Mouse (Mus musculus) layer of hippocampus, postnatal 14 days (tissue): ENCODE measurements around the gene Ifi27. TPM values are rescaled to one million over a fixed set of nuclear protein-coding genes. Genes with fewer than 3 reads are reported as not detected.
"Not testable (repeated sequence)": the region's sequence is repeated elsewhere in the genome, so short reads cannot be mapped to it uniquely, and the experiment has no call there.

ENCODE experiments used
- DNase-seq, 2 experiments: peaks; one replicate each; pipeline ENCODE4 v3.0.0; 2021 to 2022; ENCODE audit warnings: low spot score in 2 of 2, mixed read lengths in 1 of 2
- long read RNA-seq, 2 experiments: library from polyadenylated mRNA; stranded (forward); transcript quantifications; one replicate each; pipeline ENCODE4 v2.0.0; 2021
- total RNA-seq, 2 experiments: library from RNA; stranded (reverse); gene quantifications; 2 replicates each; pipeline ENCODE4 v1.2.3; 2021

The Ifi27 gene
- total RNA-seq = 10 to 100 TPM; 54.1 to 54.8 TPM
- long read RNA-seq, experiment 1, transcript Ifi27-205 (7 exons, 977 nt) = major isoform, 13 of 21 reads
- long read RNA-seq, experiment 1, partial matches to known transcripts = 0 of 21 reads
- long read RNA-seq, experiment 1, other reads (novel, unspliced or antisense) = 6 of 21 reads
- long read RNA-seq, experiment 2, transcript Ifi27-205 (7 exons, 977 nt) = major isoform, 21 of 32 reads
- long read RNA-seq, experiment 2, partial matches to known transcripts = 3 of 32 reads
- long read RNA-seq, experiment 2, other reads (novel, unspliced or antisense) = 5 of 32 reads

- DNase-seq = peak in 1 of 2 experiments; percentile 67
Measured at GRCm38 (mm10) chr12:103433986-103434731, at the start of gene Ifi27. Gene Ifi27 (plus strand): TSS chr12:103434211.

DNA sequence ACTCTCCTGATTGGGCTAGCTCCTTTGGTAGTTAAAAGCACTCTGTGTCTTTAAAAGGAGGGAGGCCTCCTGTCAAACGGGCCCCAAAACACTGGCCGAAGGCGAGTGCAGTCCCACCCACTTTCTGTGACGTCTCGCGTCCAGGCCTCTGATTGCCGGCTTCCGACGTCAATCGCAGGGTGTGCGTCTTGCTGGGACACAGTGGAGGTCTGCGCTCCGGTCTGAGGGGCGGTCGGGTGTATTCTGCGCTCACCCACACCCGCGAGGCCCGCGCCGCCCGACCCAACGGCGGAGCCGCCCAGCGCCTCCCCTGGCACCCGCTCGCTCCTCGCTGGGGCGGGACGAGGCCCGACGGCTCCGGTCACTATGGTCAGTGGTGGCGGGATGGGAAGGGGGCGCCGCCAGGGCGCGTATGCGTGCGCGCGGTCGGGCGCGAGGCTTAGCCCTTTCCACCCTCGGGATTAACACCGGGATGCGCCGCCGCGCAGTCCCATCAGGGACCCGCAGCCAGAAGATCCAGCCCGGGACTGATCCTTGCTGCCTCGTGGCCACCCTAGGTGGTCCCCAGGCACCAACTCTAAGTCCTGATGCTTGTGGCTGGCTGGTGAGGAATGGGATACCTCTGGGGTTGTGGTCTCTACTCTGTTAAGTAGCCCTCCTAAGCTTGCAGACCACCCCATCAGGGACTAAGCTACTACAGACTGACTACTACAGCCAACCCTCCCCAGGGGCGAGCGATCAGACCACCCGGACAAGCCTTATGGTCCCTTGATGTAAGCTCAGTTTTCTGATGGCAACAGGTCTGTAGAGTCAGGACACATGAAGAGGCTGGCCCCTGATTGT is 45.3 kb upstream of the Ifi27 start, which contains the start of gene Otub2:
Otub2 (plus strand) TSS at position 178 of the 843 bp plus-strand sequence.
- peak; percentile 96 to 98 for DNase-seq

DNA sequence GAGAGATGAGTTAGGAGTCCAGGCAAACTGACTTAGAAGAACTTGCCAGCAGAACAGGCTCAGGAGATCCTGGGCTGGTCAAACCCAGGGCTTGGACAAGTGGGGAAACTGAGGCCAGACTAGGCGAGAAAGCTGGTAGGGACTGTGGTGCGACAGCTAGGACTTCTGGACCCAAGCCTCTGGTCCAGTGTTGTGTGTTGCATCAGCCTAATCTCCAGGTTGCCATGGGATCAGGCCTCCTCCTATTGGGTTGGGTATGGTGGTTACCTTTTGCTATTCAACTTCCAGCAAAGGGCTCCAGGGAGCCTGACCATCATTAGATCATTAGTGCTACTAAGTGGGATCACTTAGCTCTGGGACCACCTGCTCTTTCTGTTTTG is 44.7 kb upstream of the Ifi27 start:
- no peak for DNase-seq

DNA sequence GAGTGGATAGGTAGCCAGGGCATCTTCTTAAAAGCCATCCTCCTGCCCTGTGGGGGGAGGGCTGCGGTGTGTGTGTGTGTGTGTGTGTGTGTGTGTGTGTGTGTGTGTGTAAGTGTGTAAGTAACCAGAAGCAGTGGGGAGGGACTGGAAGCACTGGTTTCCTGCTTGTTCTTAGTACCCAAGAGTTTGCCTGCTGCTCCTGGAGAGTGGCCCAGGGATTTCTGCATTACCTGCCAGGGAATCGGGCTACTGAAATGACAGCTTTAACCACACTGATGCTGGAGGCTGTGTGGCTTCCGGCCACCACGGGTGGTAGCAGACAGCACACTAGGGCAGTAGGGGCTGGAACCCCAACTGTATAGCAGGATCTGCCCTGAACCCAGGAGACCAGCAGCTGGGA is 44.0 kb upstream of the Ifi27 start:
- no peak for DNase-seq

DNA sequence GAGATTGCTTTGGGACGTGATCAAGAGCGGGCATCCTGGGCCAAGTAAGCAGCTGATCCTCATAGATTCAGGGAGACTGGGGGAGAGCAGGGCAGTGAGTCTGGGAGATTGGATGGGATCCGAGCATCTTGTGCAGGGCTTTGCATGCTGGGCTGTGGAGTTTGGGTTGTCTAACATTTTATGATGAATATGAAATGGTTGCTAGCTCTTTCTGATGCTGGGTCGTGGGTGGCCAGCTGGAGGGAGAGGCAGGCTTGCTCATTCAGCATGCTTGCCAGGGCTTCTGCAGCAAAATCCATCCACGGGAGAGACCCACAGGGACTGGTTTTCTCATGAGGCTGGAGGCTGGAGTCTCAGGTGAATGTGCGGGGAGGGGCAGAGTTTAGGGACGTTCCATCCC is 42.9 kb upstream of the Ifi27 start:
- peak; percentile 51 to 80 for DNase-seq

GRCm38 (mm10) chr12:103393528-103393927 is 40.5 kb upstream of the Ifi27 start:
- no peak for DNase-seq

GRCm38 (mm10) chr12:103395486-103396275 is 38.3 kb upstream of the Ifi27 start:
- no peak for DNase-seq

DNA sequence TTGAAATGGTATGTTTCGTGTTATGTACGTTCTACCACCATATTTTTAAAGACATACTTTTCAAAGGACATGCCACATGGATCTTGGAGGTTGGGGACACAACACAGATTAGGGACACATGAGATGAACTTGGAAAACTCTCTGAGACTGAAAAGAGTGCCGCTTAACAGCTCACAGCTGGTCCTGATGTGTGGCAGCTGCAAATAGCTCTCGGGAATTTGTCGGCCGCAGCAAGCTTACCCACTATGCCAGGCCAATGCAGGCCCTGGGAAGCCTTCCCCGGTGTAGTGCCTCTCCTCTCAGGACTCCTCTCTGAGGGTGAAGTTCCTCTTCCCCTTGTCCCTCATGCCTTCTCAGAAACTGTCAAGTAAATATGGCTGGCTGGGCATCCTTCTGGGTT is 37.3 kb upstream of the Ifi27 start:
- no peak for DNase-seq

- no peak for DNase-seq
Measured at GRCm38 (mm10) chr12:103404131-103404530, 29.9 kb upstream of the Ifi27 start.

GRCm38 (mm10) chr12:103407720-103408119 is 26.3 kb upstream of the Ifi27 start, which contains the start of gene 9330161L09Rik:
Gene 9330161L09Rik (minus strand): TSS chr12:103407820.
- DNase-seq = no peak

GRCm38 (mm10) chr12:103408144-103408543 is 25.9 kb upstream of the Ifi27 start:
- no peak for DNase-seq

DNA sequence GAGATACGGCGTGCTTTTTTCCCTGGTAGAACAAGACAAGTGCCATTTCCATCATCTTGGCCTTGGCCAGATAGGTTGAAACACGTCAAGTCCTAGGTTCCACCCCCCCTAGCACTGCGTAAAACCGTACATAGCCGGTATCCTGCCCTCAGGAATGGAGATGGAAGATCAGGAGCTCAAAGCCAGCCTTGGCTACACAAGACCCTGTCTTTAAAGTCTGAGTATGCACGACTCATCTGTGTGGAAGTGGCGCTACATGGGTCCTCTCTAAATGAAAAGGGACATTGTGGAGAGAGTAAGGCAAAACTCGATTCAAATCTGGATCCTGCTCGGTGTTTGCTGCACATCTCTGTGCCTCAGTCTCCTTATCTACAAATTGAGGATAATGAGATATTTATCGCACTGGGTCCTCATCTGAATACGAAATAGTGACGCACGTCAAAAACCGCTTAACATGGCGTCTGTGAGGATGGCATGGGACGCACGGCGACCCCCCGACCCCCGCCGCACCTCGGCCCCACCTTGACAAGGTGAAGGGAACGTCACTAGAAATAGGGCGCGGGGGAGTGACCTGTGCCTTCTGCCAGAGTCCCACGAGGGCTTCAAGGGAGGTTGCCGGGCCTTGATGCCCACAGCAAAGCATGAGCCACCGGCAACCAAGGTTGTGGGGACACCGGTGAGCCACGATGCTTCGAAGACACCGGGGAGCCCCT is 8.8 kb upstream of the Ifi27 start:
- no peak for DNase-seq

DNA sequence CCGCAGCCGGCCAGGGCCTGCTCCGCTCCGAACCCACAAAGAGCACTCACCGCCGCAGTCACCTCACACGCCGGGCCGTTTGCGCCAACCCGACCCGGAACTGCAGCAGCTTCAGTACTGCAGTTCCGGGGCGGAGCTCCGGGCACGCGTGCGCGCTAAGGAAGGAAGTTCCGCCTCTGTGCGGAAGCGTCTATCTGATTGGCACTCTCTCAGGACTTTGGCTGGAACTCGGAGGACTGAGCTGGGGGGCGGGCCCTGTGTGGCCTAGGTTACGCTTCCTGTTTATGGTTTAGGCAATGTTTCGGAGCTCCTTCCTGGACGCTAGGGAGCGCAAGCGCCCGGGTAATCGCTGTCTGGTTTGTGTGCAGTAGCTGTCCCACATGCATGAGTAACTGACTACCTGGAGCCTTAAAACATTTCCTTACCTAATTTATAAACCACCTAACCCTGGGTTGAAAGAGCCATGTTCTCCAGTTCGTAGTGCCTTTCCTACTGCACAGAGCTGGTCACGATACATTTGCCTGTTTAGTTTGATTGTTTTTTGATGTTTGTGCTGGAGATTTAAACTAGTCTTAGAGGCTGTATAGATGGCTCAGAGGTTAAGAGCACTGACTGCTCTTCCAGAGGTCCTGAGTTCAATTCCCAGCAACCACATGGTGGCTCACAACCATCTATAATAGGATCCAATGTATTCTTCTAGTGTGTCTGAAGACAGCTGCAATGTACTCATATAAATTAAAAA is 8.1 kb upstream of the Ifi27 start, which contains the start of gene Ddx24:
Ddx24 (minus strand) TSS at position 102 of the 742 bp plus-strand sequence.
- DNase-seq = peak; percentile 95 to 99

GRCm38 (mm10) chr12:103426710-103427109 is 7.3 kb upstream of the Ifi27 start:
- DNase-seq = no peak

DNA sequence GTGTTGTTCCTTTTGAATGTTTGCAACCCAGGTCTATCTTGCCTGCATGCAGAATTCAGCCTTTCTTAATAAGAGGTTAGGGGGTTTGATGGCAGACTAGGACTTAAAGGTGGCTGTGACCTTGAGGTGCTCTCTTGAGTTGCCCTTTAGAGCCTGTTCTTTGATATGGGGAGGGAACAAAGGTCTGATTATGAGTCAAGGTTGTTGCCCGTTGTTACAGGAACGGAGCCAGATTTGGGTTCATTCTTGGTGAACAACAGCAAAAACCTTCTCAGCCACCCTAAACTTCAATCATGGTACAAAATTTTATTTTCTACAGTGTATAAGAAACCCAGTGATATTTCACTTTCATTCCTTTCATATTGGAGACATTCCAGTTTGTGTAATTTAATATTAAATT is 581 bp upstream of the Ifi27 start:
- DNase-seq = no peak

- DNase-seq = no peak
Measured at GRCm38 (mm10) chr12:103434861-103435260, 850 bp downstream of the Ifi27 start.

DNA sequence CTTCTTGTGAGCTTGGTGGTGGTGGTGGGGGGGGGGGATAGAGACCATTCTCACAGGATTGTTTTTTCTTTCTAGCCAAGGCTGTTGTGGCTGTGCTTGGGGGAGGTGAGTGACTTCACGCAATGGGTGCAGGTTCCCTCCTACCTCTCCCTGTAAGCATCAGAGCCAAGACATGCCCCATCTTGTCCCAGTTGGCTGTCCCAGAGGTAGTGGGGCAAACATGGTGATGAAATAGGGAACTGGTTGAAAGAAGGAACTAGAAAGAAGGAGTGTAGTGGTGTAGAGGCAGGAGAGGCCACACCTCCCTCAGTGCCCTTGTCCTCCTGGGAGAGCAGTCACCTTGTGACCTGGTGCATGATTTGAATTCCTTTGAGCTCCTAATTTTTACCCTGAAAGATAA is 3.6 kb downstream of the Ifi27 start:
- no peak for DNase-seq

- no peak for DNase-seq
Measured at GRCm38 (mm10) chr12:103443524-103443923, 9.5 kb downstream of the Ifi27 start, which contains the start of gene Ifi27l2a. Gene Ifi27l2a (minus strand): TSS chr12:103443680.

GRCm38 (mm10) chr12:103444261-103444660 is 10.2 kb downstream of the Ifi27 start:
- DNase-seq = not testable (repeated sequence)
